Mouse (Mus musculus) heart, adult 8-10 months (tissue): ENCODE data around the gene Tti1. TPM values are rescaled to one million over a fixed set of nuclear protein-coding genes. Genes with fewer than 3 reads are reported as not detected.

Source experiments
- DNase-seq: peaks from one replicate; pipeline ENCODE4 v3.0.0; 2022; ENCODE audit warnings: low spot score
- total RNA-seq, 4 experiments: library from RNA; stranded (reverse); gene quantifications; 2 replicates each; pipeline ENCODE4 v1.2.4; 2022

The Tti1 gene
- total RNA-seq, 4 experiments from 2014 or later = 22.4 to 35.4 (median 29.9) TPM

- no peak for DNase-seq
These were observed 53.4 kb downstream of the Tti1 start for GRCm38 (mm10) chr2:157974604-157975501.

- no peak for DNase-seq
These were observed 57.6 kb downstream of the Tti1 start for GRCm38 (mm10) chr2:157970669-157971068.

DNA sequence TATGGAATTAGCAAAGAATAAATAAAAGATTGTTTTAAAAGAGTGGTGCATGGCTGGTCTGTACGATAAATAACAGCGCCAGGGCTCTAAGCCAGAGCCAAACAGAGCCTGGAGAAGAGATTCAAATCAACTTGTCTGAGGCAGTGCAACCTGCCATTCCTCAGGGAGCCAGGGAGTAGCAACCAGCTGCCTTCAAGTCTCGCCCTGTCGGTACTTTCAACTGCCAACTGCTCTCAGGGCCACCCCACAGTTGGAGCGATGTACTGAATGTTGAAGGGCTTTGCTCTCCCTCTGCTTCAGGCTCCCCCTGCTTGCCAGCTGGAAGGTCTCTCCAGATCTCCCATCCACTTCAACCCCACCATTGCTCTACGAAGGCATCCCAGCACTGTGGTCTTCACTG is 58.1 kb downstream of the Tti1 start:
- no peak for DNase-seq

GRCm38 (mm10) chr2:157967856-157968255 is 60.4 kb downstream of the Tti1 start:
- DNase-seq = no peak

- DNase-seq = no peak
These were observed 70.5 kb downstream of the Tti1 start for GRCm38 (mm10) chr2:157957707-157958108.

GRCm38 (mm10) chr2:157953978-157954377 is 74.3 kb downstream of the Tti1 start:
- DNase-seq = no peak

DNA sequence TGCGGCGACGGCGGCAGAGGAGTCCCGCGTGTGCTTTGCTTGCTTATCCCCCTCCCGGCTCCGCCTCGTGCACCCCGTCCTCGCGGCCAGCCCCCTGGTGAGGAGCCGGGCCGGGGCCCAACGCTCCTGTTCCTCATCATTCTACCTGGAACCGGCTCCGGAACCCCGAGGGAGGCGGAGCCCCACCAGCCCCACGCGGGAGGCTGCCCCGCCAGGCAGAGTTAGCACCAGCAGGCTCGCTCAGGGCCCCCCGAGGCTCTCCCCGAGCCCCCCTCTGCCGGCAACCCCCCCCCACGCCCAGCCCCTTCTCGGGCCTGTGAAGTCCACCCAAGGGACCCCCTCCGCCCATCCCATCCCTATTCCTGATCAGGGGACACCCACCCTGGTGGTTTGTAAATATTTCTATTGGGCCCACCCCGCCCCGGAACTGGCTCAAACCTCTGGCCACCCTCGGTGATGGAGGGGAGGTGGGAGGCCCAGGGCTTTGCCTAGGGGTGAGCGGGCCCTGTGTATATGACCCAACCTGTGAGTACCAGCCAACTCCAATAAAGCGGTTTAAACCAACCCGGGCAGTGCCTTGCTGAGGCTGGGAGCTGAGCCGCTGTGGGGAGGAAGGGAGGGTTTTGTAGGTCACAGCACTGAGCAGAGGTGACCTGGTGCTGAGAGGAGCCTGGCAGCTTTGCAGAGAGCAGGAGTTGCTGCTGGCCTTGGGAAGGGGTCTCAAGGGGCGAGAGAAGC is 83.9 kb downstream of the Tti1 start:
- no peak for DNase-seq

- DNase-seq = peak; percentile 77
These were observed 84.6 kb downstream of the Tti1 start for GRCm38 (mm10) chr2:157943514-157944155.

- no peak for DNase-seq
These were observed 87.5 kb downstream of the Tti1 start for GRCm38 (mm10) chr2:157940586-157941185.

DNA sequence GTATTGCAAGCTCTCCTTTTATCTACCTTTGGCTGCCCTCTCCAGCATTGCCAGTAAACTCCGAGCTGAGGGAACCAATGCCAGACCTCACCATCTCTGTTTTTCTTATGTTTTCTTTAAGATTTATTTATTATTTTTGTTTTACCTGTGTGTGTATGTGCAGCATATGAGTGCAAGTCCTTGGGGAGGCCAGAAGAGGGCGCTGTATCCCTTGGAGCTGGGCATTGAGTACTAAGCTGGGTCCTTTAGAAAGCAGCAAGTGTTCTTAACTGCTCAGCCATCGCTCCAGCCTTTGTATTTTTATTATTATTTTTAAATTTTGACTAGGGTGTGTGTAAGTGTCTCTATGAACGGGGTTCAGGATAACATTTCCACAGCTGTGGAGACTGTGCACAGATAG is 91.6 kb downstream of the Tti1 start:
- no peak for DNase-seq

GRCm38 (mm10) chr2:157935444-157936171 is 92.6 kb downstream of the Tti1 start:
- DNase-seq = no peak

GRCm38 (mm10) chr2:157932655-157933054 is 95.6 kb downstream of the Tti1 start:
- DNase-seq = no peak

Other genes starting within 250 kb of the Tti1 start
- gene Vstm2l, start 113.8 kb downstream of the Tti1 start, total RNA-seq = under 1 TPM; 0.19 to 0.31 (median 0.22) TPM
- 10 to 100 TPM; 25.3 to 30.1 (median 28.6) TPM for gene Rprd1b, start 64 bp upstream of the Tti1 start, total RNA-seq
- gene Tgm2, start 118.0 kb upstream of the Tti1 start, total RNA-seq = 100 to 1,000 TPM; 211 to 296 (median 238) TPM
- gene D630003M21Rik, start 200.8 kb upstream of the Tti1 start, total RNA-seq = 1 to 10 TPM; 4.7 to 6.3 (median 5.5) TPM
- gene Bpi, start 229.7 kb upstream of the Tti1 start, total RNA-seq = not detected